Mouse (Mus musculus) hindbrain, postnatal 0 days (tissue): ENCODE measurements at regions not wholly inside any gene's neighbourhood (a gene's known extent, or its start where the extent isn't known, plus 50 kb on each side); places are given as distances from the start of the nearest gene placed in this dataset.

ENCODE experiments used
- ATAC-seq: fragments of 200-750 bp; cut with Nextera tagmentation; 2 replicates; pipeline ENCODE4 v1.8.0; 2017; ENCODE audit warnings: mild to moderate bottlenecking, moderate TSS enrichment, moderate library complexity
- DNase-seq: peaks from one replicate; pipeline ENCODE4 v3.0.0-alpha.2; 2015; ENCODE audit warnings: low spot score
- H3K27ac ChIP-seq: fragments of 300-500 bp; sonication (generic); 2 replicates; pipeline ENCODE4 v1.5.1; 2014; ENCODE audit warnings: mild to moderate bottlenecking
- H3K27me3 ChIP-seq: fragments of 300-500 bp; sonication (generic); 2 replicates; pipeline ENCODE4 v1.6.1; 2014; ENCODE audit warnings: low read length, mixed read lengths; ENCODE audit not compliant: insufficient read depth
- H3K36me3 ChIP-seq: fragments of 300-500 bp; sonication (generic); 2 replicates; pipeline ENCODE4 v1.6.1; 2014; ENCODE audit warnings: low read length, mixed read lengths; ENCODE audit not compliant: insufficient read depth
- H3K4me1 ChIP-seq: fragments of 300-500 bp; sonication (generic); 2 replicates; pipeline ENCODE4 v1.6.1; 2014; ENCODE audit warnings: antibody characterized with exemption, low read length, mixed read lengths; ENCODE audit not compliant: insufficient read depth
- H3K4me2 ChIP-seq: fragments of 300-500 bp; sonication (generic); 2 replicates; pipeline ENCODE4 v1.6.1; 2014; ENCODE audit warnings: low read depth, mild to moderate bottlenecking, low read length, moderate library complexity, mixed read lengths
- H3K4me3 ChIP-seq: fragments of 300-500 bp; sonication (generic); 2 replicates; pipeline ENCODE4 v1.5.1; 2014; ENCODE audit warnings: low read length
- H3K9ac ChIP-seq: fragments of 300-500 bp; sonication (generic); replicated peaks from 2 replicates; pipeline ENCODE4 v1.6.1; 2014; ENCODE audit warnings: mild to moderate bottlenecking, low read length, moderate library complexity, mixed read lengths
- H3K9me3 ChIP-seq: fragments of 300-500 bp; sonication (generic); 2 replicates; pipeline ENCODE4 v1.6.1; 2016; ENCODE audit warnings: low read length, mixed read lengths
- CTCF ChIP-seq: IDR thresholded peaks from 2 replicates; pipeline ENCODE4 v1.5.1; 2016; ENCODE audit warnings: antibody characterized with exemption, control low read depth, low read depth
- WGBS: fragments of 180-500 bp; shearing (Covaris S2); extraction: QIAGEN DNeasy Blood & Tissue Kit; methylation state at CpG from one replicate; pipeline ENCODE4 v1.1.7; 2014; 5-methylcytosine and 5-hydroxymethylcytosine counted together

DNA sequence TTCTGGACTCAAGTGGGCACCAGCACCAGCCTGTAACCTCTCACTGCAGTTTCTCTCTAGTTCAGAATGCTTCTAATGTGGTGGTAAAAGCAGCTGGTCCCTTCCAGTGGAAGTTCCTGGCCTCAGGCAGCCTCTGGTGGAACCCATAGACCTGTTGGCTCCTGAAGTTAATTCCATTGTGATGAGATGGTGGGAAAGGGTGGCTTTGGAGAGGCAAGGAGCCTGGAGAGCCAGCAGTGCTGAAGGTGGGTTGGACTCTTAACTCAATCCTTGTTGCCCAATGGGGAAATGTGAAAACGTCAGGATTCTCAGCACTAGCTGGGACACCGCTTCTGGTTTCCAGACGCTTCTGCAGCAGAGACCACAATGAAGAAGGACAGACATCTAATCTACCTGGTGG lies 210.9 kb downstream of the Opa1 start:
- Histone ChIP-seq H3K27me3 (no peaks in the 10 kb centered on the region), H3K4me1 (no peaks in the 10 kb centered on the region), H3K4me3 (no peak overlapping the region), H3K27ac (no peak overlapping the region), H3K9me3 (no peaks in the 10 kb centered on the region), H3K36me3 (no peaks in the 10 kb centered on the region), H3K9ac (no peak overlapping the region), H3K4me2 (no peak overlapping the region)
- DNase-seq (no peak), ATAC-seq (no peak)
- WGBS: 96% methylated on average over 3 of the region's 3 CpGs
- no peak for TF ChIP-seq CTCF

GRCm38 (mm10) chr16:29799250-29799649 lies 220.1 kb downstream of the Opa1 start:
- no peak overlapping the region for H3K4me3 ChIP-seq
- WGBS: 39% methylated on average over 3 of the region's 3 CpGs
- no peak for TF ChIP-seq CTCF
- no peak overlapping the region for H3K9ac ChIP-seq
- H3K4me2 ChIP-seq: no peak overlapping the region
- ATAC-seq (0 out of 2 replicates have a peak, but pooled peaks have one; percentile 32), DNase-seq (peak; percentile 32)
- H3K9me3 ChIP-seq: no peaks in the 10 kb centered on the region
- no peaks in the 10 kb centered on the region; the same call in 1 of the 2 replicates for H3K27me3 ChIP-seq
- no peak overlapping the region for H3K27ac ChIP-seq
- H3K4me1 ChIP-seq: peaks cover 3% of the 10 kb centered on the region; the same call in 1 of the 2 replicates
- H3K36me3 ChIP-seq: no peaks in the 10 kb centered on the region

GRCm38 (mm10) chr16:29799893-29800292 lies 220.8 kb downstream of the Opa1 start:
- no peak for DNase-seq
- H3K9ac ChIP-seq: no peak overlapping the region
- no peaks in the 10 kb centered on the region for H3K9me3 ChIP-seq
- no peak overlapping the region for H3K4me3 ChIP-seq
- no peak overlapping the region for H3K27ac ChIP-seq
- no peak for TF ChIP-seq CTCF
- peaks cover 3% of the 10 kb centered on the region; the same call in 1 of the 2 replicates for H3K4me1 ChIP-seq
- ATAC-seq: no peak
- H3K36me3 ChIP-seq: no peaks in the 10 kb centered on the region
- 78% methylated on average over 3 of the region's 3 CpGs for WGBS
- H3K4me2 ChIP-seq: no peak overlapping the region
- H3K27me3 ChIP-seq: no peaks in the 10 kb centered on the region; the same call in 1 of the 2 replicates

GRCm38 (mm10) chr16:29800457-29800856 lies 221.3 kb downstream of the Opa1 start:
- TF ChIP-seq CTCF: no peak
- H3K27me3 ChIP-seq: peaks cover 4% of the 10 kb centered on the region
- H3K9me3 ChIP-seq: no peaks in the 10 kb centered on the region
- H3K4me1 ChIP-seq: peaks cover 3% of the 10 kb centered on the region; the same call in 1 of the 2 replicates
- DNase-seq (no peak), ATAC-seq (no peak)
- no peaks in the 10 kb centered on the region for H3K36me3 ChIP-seq
- no peak overlapping the region for H3K27ac ChIP-seq
- no peak overlapping the region for H3K9ac ChIP-seq
- no peak overlapping the region for H3K4me3 ChIP-seq
- 16% methylated on average over 2 of the region's 2 CpGs for WGBS
- H3K4me2 ChIP-seq: no peak overlapping the region

DNA sequence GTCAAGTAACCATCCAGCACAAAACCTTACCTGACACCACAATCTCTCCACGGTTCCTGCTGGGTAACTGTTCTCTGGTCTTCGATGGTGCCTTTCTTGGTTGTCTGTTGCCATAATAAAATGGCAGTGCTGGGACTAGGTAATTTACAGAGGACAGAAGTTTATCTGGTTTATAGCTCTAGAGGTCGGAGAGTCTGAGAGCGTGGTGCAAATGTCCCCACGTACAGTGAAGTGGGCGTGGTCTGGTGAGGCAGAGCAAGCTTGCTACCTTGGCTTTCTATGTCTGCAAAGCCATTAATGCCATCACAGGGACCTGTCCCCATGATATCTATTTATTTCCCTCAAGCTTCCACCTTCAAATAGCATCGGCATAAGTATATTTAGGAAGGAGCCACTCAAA lies 223.0 kb downstream of the Opa1 start:
- H3K4me2 ChIP-seq: no peak overlapping the region
- no peaks in the 10 kb centered on the region for H3K36me3 ChIP-seq
- H3K4me3 ChIP-seq: no peak overlapping the region
- no peak for TF ChIP-seq CTCF
- H3K4me1 ChIP-seq: peaks cover 3% of the 10 kb centered on the region; the same call in 1 of the 2 replicates
- no peaks in the 10 kb centered on the region for H3K9me3 ChIP-seq
- H3K9ac ChIP-seq: no peak overlapping the region
- 83% methylated on average over 7 of the region's 7 CpGs for WGBS
- ATAC-seq: no peak
- no peak for DNase-seq
- H3K27ac ChIP-seq: no peak overlapping the region
- H3K27me3 ChIP-seq: peaks cover 4% of the 10 kb centered on the region; the same call in 1 of the 2 replicates

DNA sequence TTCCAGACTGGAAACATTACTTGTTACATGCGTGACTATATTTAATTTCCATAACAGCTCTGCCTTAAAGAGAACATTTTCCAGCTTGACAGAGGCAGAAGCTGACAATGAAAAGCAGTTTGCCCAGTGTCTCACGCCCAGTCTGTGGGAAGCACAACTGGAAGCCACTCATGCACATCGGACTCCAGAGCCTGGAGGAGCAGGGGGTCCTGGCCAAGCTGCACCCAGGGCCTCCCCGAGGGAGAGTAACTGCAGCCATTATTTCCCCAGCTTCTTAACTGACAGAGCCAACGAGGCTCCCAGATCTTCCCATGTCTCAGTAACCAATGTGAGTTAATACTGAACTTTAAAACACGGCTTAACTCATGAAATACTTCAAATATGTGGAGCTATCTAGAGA lies 223.5 kb downstream of the Opa1 start:
- H3K4me3 ChIP-seq: no peak overlapping the region
- H3K36me3 ChIP-seq: no peaks in the 10 kb centered on the region
- H3K27ac ChIP-seq: no peak overlapping the region
- no peak for TF ChIP-seq CTCF
- no peak overlapping the region for H3K4me2 ChIP-seq
- no peaks in the 10 kb centered on the region for H3K9me3 ChIP-seq
- H3K9ac ChIP-seq: no peak overlapping the region
- H3K4me1 ChIP-seq: peaks cover 3% of the 10 kb centered on the region; the same call in 1 of the 2 replicates
- DNase-seq: no peak
- WGBS: 42% methylated on average over 6 of the region's 6 CpGs
- ATAC-seq: no peak
- peaks cover 4% of the 10 kb centered on the region; the same call in 1 of the 2 replicates for H3K27me3 ChIP-seq

DNA sequence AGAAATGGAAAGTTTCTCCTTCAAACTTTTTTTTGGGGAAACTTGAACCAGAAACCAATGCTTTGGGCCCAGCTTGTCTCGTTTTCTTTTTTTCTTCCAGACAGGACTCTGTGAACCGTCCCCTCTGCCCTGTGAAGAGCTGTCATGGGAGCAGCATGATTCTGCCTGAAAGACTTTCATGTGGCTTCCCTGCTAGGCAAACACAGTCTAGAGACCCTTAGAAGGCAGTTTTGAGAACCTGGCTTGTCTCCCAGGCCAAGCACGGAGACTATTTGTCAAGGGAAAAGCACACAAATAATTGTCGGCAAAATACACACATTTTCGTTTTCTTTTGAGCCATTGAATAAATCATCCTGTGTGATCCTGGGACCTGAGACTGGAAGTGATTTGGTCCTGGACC lies 228.7 kb downstream of the Opa1 start:
- DNase-seq: peak; percentile 16
- H3K9me3 ChIP-seq: no peaks in the 10 kb centered on the region
- H3K4me3 ChIP-seq: no peak overlapping the region
- ATAC-seq: no peak
- no peak overlapping the region for H3K9ac ChIP-seq
- H3K27ac ChIP-seq: no peak overlapping the region
- H3K4me1 ChIP-seq: no peaks in the 10 kb centered on the region; the same call in 1 of the 2 replicates
- no peaks in the 10 kb centered on the region for H3K36me3 ChIP-seq
- H3K27me3 ChIP-seq: peaks cover 8% of the 10 kb centered on the region; the same call in 1 of the 2 replicates
- 34% methylated on average over 5 of the region's 5 CpGs for WGBS
- no peak for TF ChIP-seq CTCF
- H3K4me2 ChIP-seq: no peak overlapping the region
